Mouse (Mus musculus): ENCODE results near the gene Rhox4c.
"Not testable (repeated sequence)": the region's sequence is repeated elsewhere in the genome, so short reads cannot be mapped to it uniquely, and the experiment has no call there.

GRCm38 (mm10) chrX:37480037-37480436, at the start of gene Rhox4c:
- not testable (repeated sequence) for TF ChIP-seq CTCF, EP300 (IDR thresholded peaks at IDR 0.05; ENCODE audit: low read depth)
